Mouse (Mus musculus): ENCODE data around the gene Ptpre. TPM values are rescaled to one million over a fixed set of nuclear protein-coding genes. Genes with fewer than 3 reads are reported as not detected.

The Ptpre gene
- polyA plus RNA-seq, 1 experiment from 2014 or later, result 1.7 TPM

- H3K9me3 ChIP-seq (replicated peaks; ENCODE audit: control insufficient read depth, low read length), result no peaks in the 10 kb centered on the region
- H3K4me3 ChIP-seq (ENCODE audit: low read depth, low read length), result no peak overlapping the region
- 82% methylated on average over 7 of the region's 7 CpGs for WGBS (ENCODE audit: insufficient replicate concordance)
- no peak overlapping the region for H3K9ac ChIP-seq (ENCODE audit: low read depth, low read length)
- H3K4me2 ChIP-seq, result no peak overlapping the region
- H3K4me1 ChIP-seq (ENCODE audit: control insufficient read depth, insufficient read depth, low read length), result no peaks in the 10 kb centered on the region
- no peaks in the 10 kb centered on the region for H3K36me3 ChIP-seq (ENCODE audit: control insufficient read depth, insufficient read depth, low read length)
- ATAC-seq (replicated peaks; ENCODE audit: insufficient number of reproducible peaks, low FRiP score, low TSS enrichment), result no peak
- H3K27me3 ChIP-seq (ENCODE audit: control insufficient read depth, insufficient read depth, low read length), result no peaks in the 10 kb centered on the region; the same call in 1 of the 2 replicates
- no peak overlapping the region for H3K27ac ChIP-seq (ENCODE audit: low read depth, low read length)
Observed at GRCm38 (mm10) chr7:135658150-135658549, 120.9 kb downstream of the Ptpre start.

GRCm38 (mm10) chr7:135659314-135659935, 122.1 kb downstream of the Ptpre start:
- ATAC-seq (replicated peaks; ENCODE audit: insufficient number of reproducible peaks, low FRiP score, low TSS enrichment), result no peak
- no peaks in the 10 kb centered on the region for H3K36me3 ChIP-seq (ENCODE audit: control insufficient read depth, insufficient read depth, low read length)
- H3K27ac ChIP-seq (ENCODE audit: low read depth, low read length), result no peak overlapping the region
- no peak overlapping the region for H3K4me2 ChIP-seq
- H3K4me3 ChIP-seq (ENCODE audit: low read depth, low read length), result no peak overlapping the region
- no peak overlapping the region for H3K9ac ChIP-seq (ENCODE audit: low read depth, low read length)
- H3K27me3 ChIP-seq (ENCODE audit: control insufficient read depth, insufficient read depth, low read length), result no peaks in the 10 kb centered on the region
- no peaks in the 10 kb centered on the region for H3K4me1 ChIP-seq (ENCODE audit: control insufficient read depth, insufficient read depth, low read length)
- H3K9me3 ChIP-seq (replicated peaks; ENCODE audit: control insufficient read depth, low read length), result no peaks in the 10 kb centered on the region
- WGBS (ENCODE audit: insufficient replicate concordance), result 87% methylated on average over 5 of the region's 5 CpGs

- Histone ChIP-seq H3K9ac (ENCODE audit: low read depth, low read length) (no peak overlapping the region), H3K36me3 (ENCODE audit: control insufficient read depth, insufficient read depth, low read length) (no peaks in the 10 kb centered on the region), H3K4me1 (ENCODE audit: control insufficient read depth, insufficient read depth, low read length) (no peaks in the 10 kb centered on the region), H3K4me2 (no peak overlapping the region), H3K9me3 (replicated peaks; ENCODE audit: control insufficient read depth, low read length) (no peaks in the 10 kb centered on the region), H3K4me3 (ENCODE audit: low read depth, low read length) (no peak overlapping the region), H3K27me3 (ENCODE audit: control insufficient read depth, insufficient read depth, low read length) (no peaks in the 10 kb centered on the region), H3K27ac (ENCODE audit: low read depth, low read length) (no peak overlapping the region)
- no peak for ATAC-seq (replicated peaks; ENCODE audit: insufficient number of reproducible peaks, low FRiP score, low TSS enrichment)
Observed at GRCm38 (mm10) chr7:135660314-135660713, 123.0 kb downstream of the Ptpre start.

GRCm38 (mm10) chr7:135664211-135664610, 126.9 kb downstream of the Ptpre start:
- no peak overlapping the region for H3K4me2 ChIP-seq
- no peak overlapping the region for H3K9ac ChIP-seq (ENCODE audit: low read depth, low read length)
- H3K4me3 ChIP-seq (ENCODE audit: low read depth, low read length), result no peak overlapping the region
- 0 out of 2 replicates have a peak, but pooled peaks cover 2% of the 10 kb centered on the region for H3K27me3 ChIP-seq (ENCODE audit: control insufficient read depth, insufficient read depth, low read length)
- 75% methylated on average over 7 of the region's 7 CpGs for WGBS (ENCODE audit: insufficient replicate concordance)
- no peaks in the 10 kb centered on the region for H3K4me1 ChIP-seq (ENCODE audit: control insufficient read depth, insufficient read depth, low read length)
- H3K36me3 ChIP-seq (ENCODE audit: control insufficient read depth, insufficient read depth, low read length), result no peaks in the 10 kb centered on the region
- H3K9me3 ChIP-seq (replicated peaks; ENCODE audit: control insufficient read depth, low read length), result no peaks in the 10 kb centered on the region
- H3K27ac ChIP-seq (ENCODE audit: low read depth, low read length), result no peak overlapping the region
- no peak for ATAC-seq (replicated peaks; ENCODE audit: insufficient number of reproducible peaks, low FRiP score, low TSS enrichment)

- Histone ChIP-seq H3K4me2 (no peak overlapping the region), H3K9ac (ENCODE audit: low read depth, low read length) (no peak overlapping the region), H3K4me1 (ENCODE audit: control insufficient read depth, insufficient read depth, low read length) (no peaks in the 10 kb centered on the region), H3K9me3 (replicated peaks; ENCODE audit: control insufficient read depth, low read length) (no peaks in the 10 kb centered on the region), H3K27ac (ENCODE audit: low read depth, low read length) (no peak overlapping the region), H3K4me3 (ENCODE audit: low read depth, low read length) (no peak overlapping the region), H3K27me3 (ENCODE audit: control insufficient read depth, insufficient read depth, low read length) (0 out of 2 replicates have a peak, but pooled peaks cover 2% of the 10 kb centered on the region), H3K36me3 (ENCODE audit: control insufficient read depth, insufficient read depth, low read length) (no peaks in the 10 kb centered on the region)
- no peak for ATAC-seq (replicated peaks; ENCODE audit: insufficient number of reproducible peaks, low FRiP score, low TSS enrichment)
- 73% methylated on average over 2 of the region's 2 CpGs for WGBS (ENCODE audit: insufficient replicate concordance)
Observed at GRCm38 (mm10) chr7:135666314-135666713, 129.0 kb downstream of the Ptpre start.

GRCm38 (mm10) chr7:135668852-135669739, 131.8 kb downstream of the Ptpre start:
- ATAC-seq (replicated peaks; ENCODE audit: insufficient number of reproducible peaks, low FRiP score, low TSS enrichment), result 0 out of 2 replicates have a peak, but pooled peaks have one; percentile 25
- Histone ChIP-seq H3K27ac (ENCODE audit: low read depth, low read length) (no peak overlapping the region), H3K27me3 (ENCODE audit: control insufficient read depth, insufficient read depth, low read length) (0 out of 2 replicates have a peak, but pooled peaks cover 2% of the 10 kb centered on the region), H3K9me3 (replicated peaks; ENCODE audit: control insufficient read depth, low read length) (no peaks in the 10 kb centered on the region), H3K4me3 (ENCODE audit: low read depth, low read length) (no peak overlapping the region), H3K4me2 (no peak overlapping the region), H3K9ac (ENCODE audit: low read depth, low read length) (no peak overlapping the region), H3K36me3 (ENCODE audit: control insufficient read depth, insufficient read depth, low read length) (no peaks in the 10 kb centered on the region), H3K4me1 (ENCODE audit: control insufficient read depth, insufficient read depth, low read length) (no peaks in the 10 kb centered on the region)
- WGBS (ENCODE audit: insufficient replicate concordance), result 40% methylated on average over 16 of the region's 16 CpGs

- H3K27ac ChIP-seq (ENCODE audit: low read depth, low read length), result no peak overlapping the region
- no peaks in the 10 kb centered on the region for H3K9me3 ChIP-seq (replicated peaks; ENCODE audit: control insufficient read depth, low read length)
- no peak overlapping the region for H3K9ac ChIP-seq (ENCODE audit: low read depth, low read length)
- WGBS (ENCODE audit: insufficient replicate concordance), result 67% methylated on average over 3 of the region's 3 CpGs
- H3K4me3 ChIP-seq (ENCODE audit: low read depth, low read length), result no peak overlapping the region
- no peaks in the 10 kb centered on the region for H3K27me3 ChIP-seq (ENCODE audit: control insufficient read depth, insufficient read depth, low read length)
- no peak overlapping the region for H3K4me2 ChIP-seq
- H3K36me3 ChIP-seq (ENCODE audit: control insufficient read depth, insufficient read depth, low read length), result no peaks in the 10 kb centered on the region
- no peaks in the 10 kb centered on the region for H3K4me1 ChIP-seq (ENCODE audit: control insufficient read depth, insufficient read depth, low read length)
- no peak for ATAC-seq (replicated peaks; ENCODE audit: insufficient number of reproducible peaks, low FRiP score, low TSS enrichment)
Observed at GRCm38 (mm10) chr7:135673576-135673975, 136.3 kb downstream of the Ptpre start.

GRCm38 (mm10) chr7:135676722-135677121, 139.4 kb downstream of the Ptpre start:
- ATAC-seq (replicated peaks; ENCODE audit: insufficient number of reproducible peaks, low FRiP score, low TSS enrichment), result no peak
- no peak overlapping the region for H3K27ac ChIP-seq (ENCODE audit: low read depth, low read length)
- no peaks in the 10 kb centered on the region for H3K27me3 ChIP-seq (ENCODE audit: control insufficient read depth, insufficient read depth, low read length)
- no peaks in the 10 kb centered on the region for H3K9me3 ChIP-seq (replicated peaks; ENCODE audit: control insufficient read depth, low read length)
- H3K36me3 ChIP-seq (ENCODE audit: control insufficient read depth, insufficient read depth, low read length), result no peaks in the 10 kb centered on the region
- no peaks in the 10 kb centered on the region for H3K4me1 ChIP-seq (ENCODE audit: control insufficient read depth, insufficient read depth, low read length)
- H3K4me3 ChIP-seq (ENCODE audit: low read depth, low read length), result no peak overlapping the region
- H3K9ac ChIP-seq (ENCODE audit: low read depth, low read length), result no peak overlapping the region
- no peak overlapping the region for H3K4me2 ChIP-seq
- WGBS (ENCODE audit: insufficient replicate concordance), result 70% methylated on average over 8 of the region's 8 CpGs
